Mouse (Mus musculus): Measurements from ENCODE around the gene Rbms1. TPM values are rescaled to one million over a fixed set of nuclear protein-coding genes. Genes with fewer than 3 reads are reported as not detected.
"Not testable (repeated sequence)": the region's sequence is repeated elsewhere in the genome, so short reads cannot be mapped to it uniquely, and the experiment has no call there.

Rbms1 gene
- polyA plus RNA-seq, 1 experiment from 2014 or later, result 55.6 TPM

GRCm38 (mm10) chr2:60836237-60836636 lies 126.8 kb downstream of the Rbms1 start:
- H3K9ac ChIP-seq (replicated peaks; ENCODE audit: low read depth, low read length), result no peak overlapping the region
- no peak overlapping the region for H3K4me2 ChIP-seq (ENCODE audit: low read depth, low read length)
- peak; percentile 45; the same call in 1 of the 2 replicates for ATAC-seq (ENCODE audit: low read depth)
- H3K27ac ChIP-seq (ENCODE audit: low read depth, low read length), result no peak overlapping the region
- H3K4me1 ChIP-seq (ENCODE audit: control insufficient read depth, insufficient read depth, low read length), result 0 out of 2 replicates have a peak, but pooled peaks cover 4% of the 10 kb centered on the region
- no peaks in the 10 kb centered on the region for H3K9me3 ChIP-seq (ENCODE audit: control insufficient read depth, low read length)
- H3K27me3 ChIP-seq (ENCODE audit: control insufficient read depth, insufficient read depth, low read length), result no peaks in the 10 kb centered on the region; the same call in 1 of the 2 replicates
- 80% methylated on average over 7 of the region's 7 CpGs for WGBS
- no peaks in the 10 kb centered on the region for H3K36me3 ChIP-seq (ENCODE audit: control insufficient read depth, insufficient read depth, low read length)
- H3K4me3 ChIP-seq (ENCODE audit: low read depth, low read length), result no peak overlapping the region

GRCm38 (mm10) chr2:60834293-60834692 lies 128.7 kb downstream of the Rbms1 start:
- Histone ChIP-seq H3K27ac (ENCODE audit: low read depth, low read length) (no peak overlapping the region), H3K4me3 (ENCODE audit: low read depth, low read length) (no peak overlapping the region), H3K4me1 (ENCODE audit: control insufficient read depth, insufficient read depth, low read length) (0 out of 2 replicates have a peak, but pooled peaks cover 4% of the 10 kb centered on the region), H3K9ac (replicated peaks; ENCODE audit: low read depth, low read length) (no peak overlapping the region), H3K27me3 (ENCODE audit: control insufficient read depth, insufficient read depth, low read length) (no peaks in the 10 kb centered on the region), H3K9me3 (ENCODE audit: control insufficient read depth, low read length) (no peaks in the 10 kb centered on the region), H3K36me3 (ENCODE audit: control insufficient read depth, insufficient read depth, low read length) (no peaks in the 10 kb centered on the region), H3K4me2 (ENCODE audit: low read depth, low read length) (no peak overlapping the region)
- no peak for ATAC-seq (ENCODE audit: low read depth)
- 69% methylated on average over 7 of the region's 7 CpGs for WGBS

- WGBS, result 85% methylated on average over 8 of the region's 8 CpGs
Observed at GRCm38 (mm10) chr2:60832254-60832653, 130.7 kb downstream of the Rbms1 start.

GRCm38 (mm10) chr2:60830464-60830863 lies 132.5 kb downstream of the Rbms1 start:
- not testable (repeated sequence) for H3K27me3 ChIP-seq (ENCODE audit: control insufficient read depth, insufficient read depth, low read length)
- WGBS, result 68% methylated on average over 1 of the region's 1 CpGs

More at GRCm38 (mm10) chr2:60832254-60832653, 130.7 kb downstream of the Rbms1 start:
- H3K36me3 ChIP-seq (ENCODE audit: control insufficient read depth, insufficient read depth, low read length), result no peaks in the 10 kb centered on the region
- H3K9ac ChIP-seq (replicated peaks; ENCODE audit: low read depth, low read length), result no peak overlapping the region
- ATAC-seq (ENCODE audit: low read depth), result no peak
- H3K9me3 ChIP-seq (ENCODE audit: control insufficient read depth, low read length), result no peaks in the 10 kb centered on the region
- 0 out of 2 replicates have a peak, but pooled peaks cover 4% of the 10 kb centered on the region for H3K4me1 ChIP-seq (ENCODE audit: control insufficient read depth, insufficient read depth, low read length)
- H3K4me2 ChIP-seq (ENCODE audit: low read depth, low read length), result no peak overlapping the region
- no peak overlapping the region for H3K4me3 ChIP-seq (ENCODE audit: low read depth, low read length)
- no peak overlapping the region for H3K27ac ChIP-seq (ENCODE audit: low read depth, low read length)
- H3K27me3 ChIP-seq (ENCODE audit: control insufficient read depth, insufficient read depth, low read length), result no peaks in the 10 kb centered on the region

GRCm38 (mm10) chr2:60828908-60829462 lies 134.0 kb downstream of the Rbms1 start:
- H3K27ac ChIP-seq (ENCODE audit: low read depth, low read length), result no peak overlapping the region
- 89% methylated on average over 10 of the region's 10 CpGs for WGBS

More at GRCm38 (mm10) chr2:60830464-60830863, 132.5 kb downstream of the Rbms1 start:
- H3K27ac ChIP-seq (ENCODE audit: low read depth, low read length); H3K9me3 ChIP-seq (ENCODE audit: control insufficient read depth, low read length); H3K4me3 ChIP-seq (ENCODE audit: low read depth, low read length); H3K4me1 ChIP-seq (ENCODE audit: control insufficient read depth, insufficient read depth, low read length); H3K9ac ChIP-seq (replicated peaks; ENCODE audit: low read depth, low read length); ATAC-seq (ENCODE audit: low read depth); H3K36me3 ChIP-seq (ENCODE audit: control insufficient read depth, insufficient read depth, low read length); H3K4me2 ChIP-seq (ENCODE audit: low read depth, low read length): not testable (repeated sequence)

GRCm38 (mm10) chr2:60827152-60827428 lies 135.9 kb downstream of the Rbms1 start:
- Histone ChIP-seq H3K9me3 (ENCODE audit: control insufficient read depth, low read length) (no peaks in the 10 kb centered on the region), H3K36me3 (ENCODE audit: control insufficient read depth, insufficient read depth, low read length) (no peaks in the 10 kb centered on the region), H3K4me2 (ENCODE audit: low read depth, low read length) (no peak overlapping the region), H3K9ac (replicated peaks; ENCODE audit: low read depth, low read length) (no peak overlapping the region), H3K27me3 (ENCODE audit: control insufficient read depth, insufficient read depth, low read length) (no peaks in the 10 kb centered on the region), H3K27ac (ENCODE audit: low read depth, low read length) (no peak overlapping the region), H3K4me3 (ENCODE audit: low read depth, low read length) (no peak overlapping the region), H3K4me1 (ENCODE audit: control insufficient read depth, insufficient read depth, low read length) (no peaks in the 10 kb centered on the region)
- 87% methylated on average over 5 of the region's 5 CpGs for WGBS
- ATAC-seq (ENCODE audit: low read depth), result no peak

More at GRCm38 (mm10) chr2:60828908-60829462, 134.0 kb downstream of the Rbms1 start:
- Histone ChIP-seq H3K27me3 (ENCODE audit: control insufficient read depth, insufficient read depth, low read length) (no peaks in the 10 kb centered on the region), H3K4me1 (ENCODE audit: control insufficient read depth, insufficient read depth, low read length) (no peaks in the 10 kb centered on the region), H3K4me2 (ENCODE audit: low read depth, low read length) (no peak overlapping the region), H3K9me3 (ENCODE audit: control insufficient read depth, low read length) (no peaks in the 10 kb centered on the region), H3K4me3 (ENCODE audit: low read depth, low read length) (no peak overlapping the region), H3K9ac (replicated peaks; ENCODE audit: low read depth, low read length) (no peak overlapping the region), H3K36me3 (ENCODE audit: control insufficient read depth, insufficient read depth, low read length) (no peaks in the 10 kb centered on the region)
- ATAC-seq (ENCODE audit: low read depth), result no peak

- H3K9me3 ChIP-seq (ENCODE audit: control insufficient read depth, low read length), result no peaks in the 10 kb centered on the region
- no peak overlapping the region for H3K9ac ChIP-seq (replicated peaks; ENCODE audit: low read depth, low read length)
- no peaks in the 10 kb centered on the region for H3K4me1 ChIP-seq (ENCODE audit: control insufficient read depth, insufficient read depth, low read length)
- no peak overlapping the region for H3K4me3 ChIP-seq (ENCODE audit: low read depth, low read length)
- H3K27me3 ChIP-seq (ENCODE audit: control insufficient read depth, insufficient read depth, low read length), result no peaks in the 10 kb centered on the region
- H3K27ac ChIP-seq (ENCODE audit: low read depth, low read length), result no peak overlapping the region
- H3K4me2 ChIP-seq (ENCODE audit: low read depth, low read length), result no peak overlapping the region
- ATAC-seq (ENCODE audit: low read depth), result no peak
- no peaks in the 10 kb centered on the region for H3K36me3 ChIP-seq (ENCODE audit: control insufficient read depth, insufficient read depth, low read length)
- 83% methylated on average over 11 of the region's 11 CpGs for WGBS
Observed at GRCm38 (mm10) chr2:60826406-60827151, 136.4 kb downstream of the Rbms1 start.

GRCm38 (mm10) chr2:60825690-60826089 lies 137.3 kb downstream of the Rbms1 start:
- no peaks in the 10 kb centered on the region for H3K9me3 ChIP-seq (ENCODE audit: control insufficient read depth, low read length)
- ATAC-seq (ENCODE audit: low read depth), result no peak
- no peaks in the 10 kb centered on the region for H3K36me3 ChIP-seq (ENCODE audit: control insufficient read depth, insufficient read depth, low read length)
- 69% methylated on average over 4 of the region's 4 CpGs for WGBS
- no peak overlapping the region for H3K4me2 ChIP-seq (ENCODE audit: low read depth, low read length)
- H3K4me3 ChIP-seq (ENCODE audit: low read depth, low read length), result no peak overlapping the region
- H3K9ac ChIP-seq (replicated peaks; ENCODE audit: low read depth, low read length), result no peak overlapping the region
- no peaks in the 10 kb centered on the region for H3K4me1 ChIP-seq (ENCODE audit: control insufficient read depth, insufficient read depth, low read length)
- H3K27ac ChIP-seq (ENCODE audit: low read depth, low read length), result no peak overlapping the region
- no peaks in the 10 kb centered on the region for H3K27me3 ChIP-seq (ENCODE audit: control insufficient read depth, insufficient read depth, low read length)

GRCm38 (mm10) chr2:60821635-60822034 lies 141.4 kb downstream of the Rbms1 start:
- Histone ChIP-seq H3K9ac (replicated peaks; ENCODE audit: low read depth, low read length) (no peak overlapping the region), H3K36me3 (ENCODE audit: control insufficient read depth, insufficient read depth, low read length) (no peaks in the 10 kb centered on the region), H3K27me3 (ENCODE audit: control insufficient read depth, insufficient read depth, low read length) (no peaks in the 10 kb centered on the region), H3K4me3 (ENCODE audit: low read depth, low read length) (no peak overlapping the region), H3K4me1 (ENCODE audit: control insufficient read depth, insufficient read depth, low read length) (no peaks in the 10 kb centered on the region), H3K9me3 (ENCODE audit: control insufficient read depth, low read length) (no peaks in the 10 kb centered on the region), H3K4me2 (ENCODE audit: low read depth, low read length) (no peak overlapping the region), H3K27ac (ENCODE audit: low read depth, low read length) (no peak overlapping the region)
- 88% methylated on average over 3 of the region's 3 CpGs for WGBS
- ATAC-seq (ENCODE audit: low read depth), result no peak
